Mouse (Mus musculus) heart, embryonic 11.5 days (tissue): Measurements from ENCODE around the gene Wdr49. TPM values are rescaled to one million over a fixed set of nuclear protein-coding genes. Genes with fewer than 3 reads are reported as not detected.

Source experiments
- ATAC-seq: fragments of 200-750 bp; cut with Nextera tagmentation; replicated peaks from 2 replicates; pipeline ENCODE4 v1.8.0; 2017; ENCODE audit warnings: moderate library complexity; ENCODE audit not compliant: insufficient number of reproducible peaks, low FRiP score, low TSS enrichment
- H3K27ac ChIP-seq: fragments of 300-500 bp; sonication (generic); 2 replicates; pipeline ENCODE4 v1.5.1; 2014; ENCODE audit warnings: mild to moderate bottlenecking, low read depth, low read length
- H3K27me3 ChIP-seq: fragments of 300-500 bp; sonication (generic); 2 replicates; pipeline ENCODE4 v1.6.1; 2014; ENCODE audit warnings: mild to moderate bottlenecking, low read length, mixed read lengths; ENCODE audit not compliant: control insufficient read depth, insufficient read depth
- H3K36me3 ChIP-seq: fragments of 300-500 bp; sonication (generic); 2 replicates; pipeline ENCODE4 v1.6.1; 2014; ENCODE audit warnings: mild to moderate bottlenecking, low read length, moderate library complexity, mixed read lengths; ENCODE audit not compliant: control insufficient read depth, insufficient read depth
- H3K4me1 ChIP-seq: fragments of 300-500 bp; sonication (generic); 2 replicates; pipeline ENCODE4 v1.6.1; 2014; ENCODE audit warnings: low read length; ENCODE audit not compliant: control insufficient read depth, insufficient read depth
- H3K4me2 ChIP-seq: fragments of 300-500 bp; sonication (generic); 2 replicates; pipeline ENCODE4 v1.6.1; 2014; ENCODE audit warnings: mild to moderate bottlenecking, moderate library complexity
- H3K4me3 ChIP-seq: fragments of 300-500 bp; sonication (generic); 2 replicates; pipeline ENCODE4 v1.5.1; 2014; ENCODE audit warnings: low read depth, low read length
- H3K9ac ChIP-seq: fragments of 300-500 bp; sonication (generic); 2 replicates; pipeline ENCODE4 v1.6.1; 2014; ENCODE audit warnings: mild to moderate bottlenecking, low read depth, low read length, moderate library complexity
- H3K9me3 ChIP-seq: fragments of 300-500 bp; sonication (generic); replicated peaks from 2 replicates; pipeline ENCODE4 v1.6.1; 2016; ENCODE audit warnings: low read length; ENCODE audit not compliant: control insufficient read depth
- WGBS: fragments of 180-500 bp; shearing (Covaris S2); extraction: QIAGEN DNeasy Blood & Tissue Kit; methylation state at CpG from one replicate; pipeline ENCODE4 v1.1.7; 2014; ENCODE audit not compliant: insufficient replicate concordance; 5-methylcytosine and 5-hydroxymethylcytosine counted together
- polyA plus RNA-seq: library from polyadenylated mRNA; unstranded; fragments of >200 nt; fragmentation: Nextera tagmentation; extraction: Ambion mirVana; gene quantifications from 2 replicates; pipeline ENCODE4 v1.2.1, GENCODE M21; 2014

Gene Wdr49
- polyA plus RNA-seq, 1 experiment from 2014 or later = not detected

- no peak for ATAC-seq
- 78% methylated on average over 7 of the region's 7 CpGs for WGBS
- no peak overlapping the region for H3K27ac ChIP-seq
- H3K36me3 ChIP-seq = no peaks in the 10 kb centered on the region
- no peaks in the 10 kb centered on the region for H3K4me1 ChIP-seq
- no peak overlapping the region for H3K4me3 ChIP-seq
- no peaks in the 10 kb centered on the region for H3K9me3 ChIP-seq
- H3K9ac ChIP-seq = no peak overlapping the region
- no peak overlapping the region for H3K4me2 ChIP-seq
- H3K27me3 ChIP-seq = no peaks in the 10 kb centered on the region
These were observed 7.3 kb downstream of the Wdr49 start for GRCm38 (mm10) chr3:75474657-75475056.

- ATAC-seq = no peak
- H3K27ac ChIP-seq = no peak overlapping the region
These were observed 13.8 kb downstream of the Wdr49 start for GRCm38 (mm10) chr3:75468154-75468553.

GRCm38 (mm10) chr3:75430564-75431181, 51.3 kb downstream of the Wdr49 start:
- ATAC-seq = no peak
- WGBS = 73% methylated on average over 4 of the region's 4 CpGs
- H3K4me2 ChIP-seq = no peak overlapping the region

More at GRCm38 (mm10) chr3:75468154-75468553, 13.8 kb downstream of the Wdr49 start:
- Histone ChIP-seq H3K4me3 (no peak overlapping the region), H3K36me3 (no peaks in the 10 kb centered on the region), H3K4me2 (no peak overlapping the region), H3K9ac (no peak overlapping the region), H3K27me3 (no peaks in the 10 kb centered on the region), H3K4me1 (no peaks in the 10 kb centered on the region), H3K9me3 (no peaks in the 10 kb centered on the region)
- 77% methylated on average over 7 of the region's 7 CpGs for WGBS

GRCm38 (mm10) chr3:75395918-75396317, 86.0 kb downstream of the Wdr49 start:
- Histone ChIP-seq H3K27me3 (no peaks in the 10 kb centered on the region), H3K9me3 (no peaks in the 10 kb centered on the region), H3K4me2 (no peak overlapping the region), H3K9ac (no peak overlapping the region), H3K4me1 (no peaks in the 10 kb centered on the region), H3K27ac (no peak overlapping the region), H3K36me3 (no peaks in the 10 kb centered on the region), H3K4me3 (no peak overlapping the region)
- no peak for ATAC-seq
- 90% methylated on average over 4 of the region's 4 CpGs for WGBS

More at GRCm38 (mm10) chr3:75430564-75431181, 51.3 kb downstream of the Wdr49 start:
- no peaks in the 10 kb centered on the region for H3K27me3 ChIP-seq
- no peak overlapping the region for H3K27ac ChIP-seq
- no peak overlapping the region for H3K9ac ChIP-seq
- no peak overlapping the region for H3K4me3 ChIP-seq
- no peaks in the 10 kb centered on the region for H3K36me3 ChIP-seq
- H3K9me3 ChIP-seq = no peaks in the 10 kb centered on the region
- H3K4me1 ChIP-seq = no peaks in the 10 kb centered on the region

GRCm38 (mm10) chr3:75395121-75395895, 86.6 kb downstream of the Wdr49 start:
- ATAC-seq = no peak
- H3K27ac ChIP-seq = peak overlapping the region; percentile 65

GRCm38 (mm10) chr3:75394487-75394886, 87.5 kb downstream of the Wdr49 start:
- 34% methylated on average over 3 of the region's 3 CpGs for WGBS
- peak overlapping the region; percentile 65; the same call in 1 of the 2 replicates for H3K27ac ChIP-seq
- H3K4me1 ChIP-seq = no peaks in the 10 kb centered on the region
- H3K9me3 ChIP-seq = no peaks in the 10 kb centered on the region
- H3K4me2 ChIP-seq = peak overlapping the region; percentile 33
- no peaks in the 10 kb centered on the region for H3K27me3 ChIP-seq
- ATAC-seq = no peak; the same call in 1 of the 2 replicates
- no peak overlapping the region for H3K4me3 ChIP-seq
- H3K9ac ChIP-seq = no peak overlapping the region
- no peaks in the 10 kb centered on the region for H3K36me3 ChIP-seq

More at GRCm38 (mm10) chr3:75395121-75395895, 86.6 kb downstream of the Wdr49 start:
- WGBS = 61% methylated on average over 7 of the region's 7 CpGs
- Histone ChIP-seq H3K4me2 (peak overlapping the region; percentile 33), H3K4me3 (no peak overlapping the region), H3K9ac (no peak overlapping the region), H3K4me1 (no peaks in the 10 kb centered on the region), H3K36me3 (no peaks in the 10 kb centered on the region), H3K9me3 (no peaks in the 10 kb centered on the region), H3K27me3 (no peaks in the 10 kb centered on the region)

GRCm38 (mm10) chr3:75381776-75382175, 100.2 kb downstream of the Wdr49 start:
- 75% methylated on average over 2 of the region's 2 CpGs for WGBS
- Histone ChIP-seq H3K9me3 (no peaks in the 10 kb centered on the region), H3K4me2 (no peak overlapping the region), H3K27me3 (no peaks in the 10 kb centered on the region), H3K9ac (no peak overlapping the region), H3K36me3 (no peaks in the 10 kb centered on the region), H3K27ac (no peak overlapping the region), H3K4me3 (no peak overlapping the region), H3K4me1 (no peaks in the 10 kb centered on the region)
- no peak for ATAC-seq

GRCm38 (mm10) chr3:75353972-75354371, 128.0 kb downstream of the Wdr49 start:
- ATAC-seq = no peak
- no peaks in the 10 kb centered on the region for H3K9me3 ChIP-seq
- no peak overlapping the region for H3K4me2 ChIP-seq
- no peak overlapping the region for H3K27ac ChIP-seq
- no peaks in the 10 kb centered on the region for H3K27me3 ChIP-seq
- H3K36me3 ChIP-seq = no peaks in the 10 kb centered on the region
- H3K4me1 ChIP-seq = no peaks in the 10 kb centered on the region
- H3K4me3 ChIP-seq = no peak overlapping the region
- H3K9ac ChIP-seq = no peak overlapping the region

- Histone ChIP-seq H3K4me3 (no peak overlapping the region), H3K9me3 (no peaks in the 10 kb centered on the region), H3K9ac (no peak overlapping the region), H3K4me1 (no peaks in the 10 kb centered on the region), H3K27me3 (no peaks in the 10 kb centered on the region), H3K4me2 (no peak overlapping the region), H3K27ac (no peak overlapping the region), H3K36me3 (no peaks in the 10 kb centered on the region)
- no peak for ATAC-seq
These were observed 144.8 kb downstream of the Wdr49 start for GRCm38 (mm10) chr3:75337196-75337595.
